Mouse (Mus musculus) urinary bladder, postnatal 10 days (tissue): ENCODE data around the gene Mcub.

Experiments used
- DNase-seq: peaks from one replicate; pipeline ENCODE4 v3.0.0; 2022; ENCODE audit warnings: low spot score

Mcub gene

GRCm38 (mm10) chr3:129893143-129893542 lies 76.9 kb downstream of the Mcub start:
- DNase-seq, result no peak

- no peak for DNase-seq
Measured at GRCm38 (mm10) chr3:129892003-129892402, 78.0 kb downstream of the Mcub start.

- no peak for DNase-seq
Measured at GRCm38 (mm10) chr3:129887779-129888517, 82.1 kb downstream of the Mcub start.

- no peak for DNase-seq
Measured at GRCm38 (mm10) chr3:129886430-129886829, 83.6 kb downstream of the Mcub start.

GRCm38 (mm10) chr3:129885577-129885976 lies 84.4 kb downstream of the Mcub start:
- DNase-seq, result no peak

GRCm38 (mm10) chr3:129880925-129881593 lies 88.9 kb downstream of the Mcub start:
- DNase-seq, result no peak

GRCm38 (mm10) chr3:129879913-129880312 lies 90.1 kb downstream of the Mcub start:
- DNase-seq, result no peak

GRCm38 (mm10) chr3:129879131-129879757 lies 90.8 kb downstream of the Mcub start:
- DNase-seq, result no peak

GRCm38 (mm10) chr3:129878405-129879021 lies 91.5 kb downstream of the Mcub start, which contains the start of gene Pla2g12a:
Gene Pla2g12a (plus strand): TSS chr3:129878606.
- peak; percentile 59 for DNase-seq

- DNase-seq, result no peak
Measured at GRCm38 (mm10) chr3:129877327-129877726, 92.7 kb downstream of the Mcub start.
